Mouse (Mus musculus) heart, embryonic 16.5 days (tissue): Measurements from ENCODE around the gene Atf7ip. TPM values are rescaled to one million over a fixed set of nuclear protein-coding genes. Genes with fewer than 3 reads are reported as not detected.
A peak's percentile ranks its signal among the peaks of the same experiment; 100 is the strongest.

Source experiments
- ATAC-seq: fragments of 200-750 bp; cut with Nextera tagmentation; replicated peaks from 2 replicates; pipeline ENCODE4 v1.8.0; 2017; ENCODE audit warnings: moderate number of reproducible peaks; ENCODE audit not compliant: insufficient read depth, low FRiP score; ENCODE audit errors: extremely low read depth
- H3K27ac ChIP-seq: fragments of 300-500 bp; sonication (generic); 2 replicates; pipeline ENCODE4 v1.5.1; 2014; ENCODE audit warnings: mild to moderate bottlenecking, low read length, control low read depth, moderate library complexity
- H3K27me3 ChIP-seq: fragments of 300-500 bp; sonication (generic); 2 replicates; pipeline ENCODE4 v1.6.1; 2014; ENCODE audit warnings: low read length, mixed read lengths; ENCODE audit not compliant: control insufficient read depth, insufficient read depth
- H3K36me3 ChIP-seq: fragments of 300-500 bp; sonication (generic); 2 replicates; pipeline ENCODE4 v1.6.1; 2014; ENCODE audit not compliant: control insufficient read depth, insufficient read depth
- H3K4me1 ChIP-seq: fragments of 300-500 bp; sonication (generic); 2 replicates; pipeline ENCODE4 v1.6.1; 2014; ENCODE audit warnings: low read length, mixed read lengths; ENCODE audit not compliant: control insufficient read depth, insufficient read depth
- H3K4me2 ChIP-seq: fragments of 300-500 bp; sonication (generic); 2 replicates; pipeline ENCODE4 v1.6.1; 2014; ENCODE audit warnings: low read depth, mild to moderate bottlenecking, control low read depth, low read length
- H3K4me3 ChIP-seq: fragments of 300-500 bp; sonication (generic); 2 replicates; pipeline ENCODE4 v1.5.1; 2014; ENCODE audit warnings: mild to moderate bottlenecking, control low read depth, low read length
- H3K9ac ChIP-seq: fragments of 300-500 bp; sonication (generic); 2 replicates; pipeline ENCODE4 v1.6.1; 2014; ENCODE audit warnings: low read length, control low read depth
- H3K9me3 ChIP-seq: fragments of 300-500 bp; sonication (generic); replicated peaks from 2 replicates; pipeline ENCODE4 v1.6.1; 2016; ENCODE audit warnings: low read length; ENCODE audit not compliant: control insufficient read depth
- WGBS: fragments of 180-500 bp; shearing (Covaris S2); extraction: QIAGEN DNeasy Blood & Tissue Kit; methylation state at CpG from one replicate; pipeline ENCODE4 v1.1.7; 2014; 5-methylcytosine and 5-hydroxymethylcytosine counted together
- polyA plus RNA-seq: library from polyadenylated mRNA; unstranded; fragments of >200 nt; fragmentation: Nextera tagmentation; extraction: Ambion mirVana; gene quantifications from 2 replicates; pipeline ENCODE4 v1.2.1, GENCODE M21; 2015

The Atf7ip gene
- polyA plus RNA-seq, 1 experiment from 2014 or later = 31.4 TPM

GRCm38 (mm10) chr6:136594541-136594940 lies 88.6 kb downstream of the Atf7ip start:
- no peak overlapping the region for H3K27ac ChIP-seq
- 95% methylated on average over 4 of the region's 4 CpGs for WGBS
- H3K9ac ChIP-seq = no peak overlapping the region
- H3K27me3 ChIP-seq = no peaks in the 10 kb centered on the region
- H3K4me1 ChIP-seq = no peaks in the 10 kb centered on the region
- ATAC-seq = no peak; the same call in 1 of the 2 replicates
- no peak overlapping the region for H3K4me2 ChIP-seq
- H3K36me3 ChIP-seq = peaks cover 46% of the 10 kb centered on the region
- no peak overlapping the region for H3K4me3 ChIP-seq
- no peaks in the 10 kb centered on the region for H3K9me3 ChIP-seq

GRCm38 (mm10) chr6:136602601-136603000 lies 96.6 kb downstream of the Atf7ip start:
- Histone ChIP-seq H3K36me3 (peaks cover 79% of the 10 kb centered on the region), H3K27ac (no peak overlapping the region), H3K4me3 (no peak overlapping the region), H3K4me1 (no peaks in the 10 kb centered on the region), H3K4me2 (no peak overlapping the region), H3K27me3 (no peaks in the 10 kb centered on the region), H3K9me3 (no peaks in the 10 kb centered on the region), H3K9ac (no peak overlapping the region)
- WGBS = 77% methylated on average over 7 of the region's 7 CpGs
- no peak for ATAC-seq

- 88% methylated on average over 17 of the region's 17 CpGs for WGBS
- Histone ChIP-seq H3K4me1 (no peaks in the 10 kb centered on the region), H3K36me3 (peaks cover 43% of the 10 kb centered on the region), H3K4me2 (no peak overlapping the region), H3K9me3 (peaks cover 4% of the 10 kb centered on the region), H3K27me3 (no peaks in the 10 kb centered on the region), H3K9ac (no peak overlapping the region), H3K4me3 (no peak overlapping the region), H3K27ac (no peak overlapping the region)
- no peak for ATAC-seq
Measured at GRCm38 (mm10) chr6:136611351-136612215, 105.6 kb downstream of the Atf7ip start.

- H3K27me3 ChIP-seq = no peaks in the 10 kb centered on the region
- 99% methylated on average over 3 of the region's 3 CpGs for WGBS
- H3K4me2 ChIP-seq = no peak overlapping the region
- H3K36me3 ChIP-seq = peaks cover 38% of the 10 kb centered on the region
- H3K9me3 ChIP-seq = peaks cover 4% of the 10 kb centered on the region
- H3K4me1 ChIP-seq = no peaks in the 10 kb centered on the region
- H3K9ac ChIP-seq = no peak overlapping the region
- no peak overlapping the region for H3K4me3 ChIP-seq
- no peak for ATAC-seq
- no peak overlapping the region for H3K27ac ChIP-seq
Measured at GRCm38 (mm10) chr6:136612312-136612711, 106.3 kb downstream of the Atf7ip start.

GRCm38 (mm10) chr6:136614156-136614555 lies 108.2 kb downstream of the Atf7ip start:
- 85% methylated on average over 3 of the region's 3 CpGs for WGBS
- H3K9me3 ChIP-seq = peaks cover 4% of the 10 kb centered on the region
- H3K4me2 ChIP-seq = no peak overlapping the region
- H3K4me3 ChIP-seq = no peak overlapping the region
- H3K36me3 ChIP-seq = peaks cover 24% of the 10 kb centered on the region
- no peak overlapping the region for H3K9ac ChIP-seq
- no peaks in the 10 kb centered on the region for H3K4me1 ChIP-seq
- no peaks in the 10 kb centered on the region for H3K27me3 ChIP-seq
- ATAC-seq = no peak
- no peak overlapping the region for H3K27ac ChIP-seq

GRCm38 (mm10) chr6:136620361-136621139 lies 114.6 kb downstream of the Atf7ip start:
- H3K9ac ChIP-seq = peak overlapping the region; percentile 49
- H3K4me2 ChIP-seq = peak overlapping the region; percentile 65
- 38% methylated on average over 17 of the region's 17 CpGs for WGBS

GRCm38 (mm10) chr6:136625421-136625820 lies 119.5 kb downstream of the Atf7ip start:
- H3K27me3 ChIP-seq = no peaks in the 10 kb centered on the region
- H3K4me2 ChIP-seq = no peak overlapping the region
- WGBS = 82% methylated on average over 12 of the region's 12 CpGs
- H3K9ac ChIP-seq = no peak overlapping the region
- H3K9me3 ChIP-seq = no peaks in the 10 kb centered on the region
- H3K4me1 ChIP-seq = peaks cover 2% of the 10 kb centered on the region; the same call in 1 of the 2 replicates
- no peaks in the 10 kb centered on the region for H3K36me3 ChIP-seq
- H3K4me3 ChIP-seq = no peak overlapping the region
- ATAC-seq = no peak
- no peak overlapping the region for H3K27ac ChIP-seq

More at GRCm38 (mm10) chr6:136620361-136621139, 114.6 kb downstream of the Atf7ip start:
- Histone ChIP-seq H3K36me3 (no peaks in the 10 kb centered on the region), H3K9me3 (no peaks in the 10 kb centered on the region), H3K4me1 (peaks cover 4% of the 10 kb centered on the region; the same call in 1 of the 2 replicates), H3K27me3 (no peaks in the 10 kb centered on the region), H3K4me3 (peak overlapping the region; percentile 39), H3K27ac (no peak overlapping the region)
- ATAC-seq = peak; percentile 41; the same call in 1 of the 2 replicates

GRCm38 (mm10) chr6:136629639-136630038 lies 123.7 kb downstream of the Atf7ip start:
- WGBS = 84% methylated on average over 5 of the region's 5 CpGs
- Histone ChIP-seq H3K9me3 (no peaks in the 10 kb centered on the region), H3K9ac (no peak overlapping the region), H3K4me1 (no peaks in the 10 kb centered on the region), H3K27me3 (no peaks in the 10 kb centered on the region), H3K4me3 (no peak overlapping the region), H3K36me3 (no peaks in the 10 kb centered on the region), H3K4me2 (no peak overlapping the region), H3K27ac (no peak overlapping the region)
- no peak for ATAC-seq

GRCm38 (mm10) chr6:136631519-136631918 lies 125.6 kb downstream of the Atf7ip start:
- Histone ChIP-seq H3K36me3 (no peaks in the 10 kb centered on the region), H3K27me3 (no peaks in the 10 kb centered on the region), H3K9ac (no peak overlapping the region), H3K4me2 (no peak overlapping the region), H3K4me3 (no peak overlapping the region), H3K4me1 (no peaks in the 10 kb centered on the region), H3K9me3 (no peaks in the 10 kb centered on the region), H3K27ac (no peak overlapping the region)
- no peak for ATAC-seq
- WGBS = 88% methylated on average over 8 of the region's 8 CpGs
